Mouse (Mus musculus) bone marrow macrophage, adult 2 months (primary cell): ENCODE results near the gene Ttll12. TPM values are rescaled to one million over a fixed set of nuclear protein-coding genes. Genes with fewer than 3 reads are reported as not detected.

Source experiments
- H3K27ac ChIP-seq: 2 replicates; pipeline ENCODE4 v1.5.1; 2012; ENCODE audit warnings: low read depth, low read length; ENCODE audit not compliant: insufficient read depth
- H3K4me1 ChIP-seq: 2 replicates; pipeline ENCODE4 v1.6.1; 2012; ENCODE audit warnings: low read length; ENCODE audit not compliant: control insufficient read depth, insufficient read depth
- H3K4me3 ChIP-seq: 2 replicates; pipeline ENCODE4 v1.5.1; 2012; ENCODE audit warnings: mild to moderate bottlenecking, low read length, moderate library complexity; ENCODE audit not compliant: insufficient read depth
- CTCF ChIP-seq: IDR thresholded peaks from 2 replicates; pipeline ENCODE4 v1.5.1; 2012; ENCODE audit warnings: low read depth, mild to moderate bottlenecking, low read length, moderate library complexity
- POLR2A ChIP-seq: IDR thresholded peaks from 2 replicates; pipeline ENCODE4 v1.6.1; 2012; ENCODE audit warnings: mild to moderate bottlenecking, low read depth, low read length, borderline replicate concordance
- polyA plus RNA-seq: library from polyadenylated mRNA; stranded (reverse); fragments of >200 nt; gene quantifications from 2 replicates; pipeline ENCODE4 v1.2.4, GENCODE M21; 2012; ENCODE audit not compliant: missing spikeins, insufficient read depth, insufficient read length

The Ttll12 gene
- polyA plus RNA-seq, 1 experiment = 14.1 TPM

DNA sequence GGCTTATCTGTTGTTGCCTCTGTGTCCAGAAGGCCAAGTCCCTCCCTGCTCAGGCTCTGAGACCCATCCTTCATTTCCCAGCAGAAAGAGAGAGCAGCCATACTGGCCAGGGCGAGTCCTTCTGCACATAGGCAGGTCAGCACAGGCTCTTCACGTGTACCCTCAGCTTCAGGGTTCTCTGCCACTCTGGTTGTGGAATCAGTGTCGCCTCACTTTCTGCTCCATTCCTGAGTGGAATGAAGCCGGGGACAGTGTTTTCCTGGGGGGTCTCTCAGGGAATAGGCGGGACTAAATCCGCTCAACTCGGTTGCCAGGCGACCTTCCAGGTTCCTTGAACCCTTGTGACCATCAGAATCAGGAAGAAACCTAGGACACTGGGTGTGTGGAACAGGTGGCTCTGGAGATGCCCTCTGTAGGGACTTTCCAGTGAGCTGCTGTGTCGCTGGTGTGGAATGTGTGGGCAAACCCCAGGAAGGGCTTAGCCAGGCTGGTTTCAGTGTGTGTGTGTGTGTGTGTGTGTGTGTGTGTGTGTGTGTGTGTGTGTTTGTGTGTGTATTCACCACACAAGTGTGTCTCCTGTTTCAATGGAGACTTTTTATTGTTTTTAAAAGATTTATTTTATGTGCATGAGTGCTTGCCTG lies 53.2 kb downstream of the Ttll12 start:
- Histone ChIP-seq H3K4me1 (peaks cover 35% of the 10 kb centered on the region), H3K27ac (no peak overlapping the region), H3K4me3 (no peak overlapping the region)
- TF ChIP-seq POLR2A (no peak), CTCF (no peak)

DNA sequence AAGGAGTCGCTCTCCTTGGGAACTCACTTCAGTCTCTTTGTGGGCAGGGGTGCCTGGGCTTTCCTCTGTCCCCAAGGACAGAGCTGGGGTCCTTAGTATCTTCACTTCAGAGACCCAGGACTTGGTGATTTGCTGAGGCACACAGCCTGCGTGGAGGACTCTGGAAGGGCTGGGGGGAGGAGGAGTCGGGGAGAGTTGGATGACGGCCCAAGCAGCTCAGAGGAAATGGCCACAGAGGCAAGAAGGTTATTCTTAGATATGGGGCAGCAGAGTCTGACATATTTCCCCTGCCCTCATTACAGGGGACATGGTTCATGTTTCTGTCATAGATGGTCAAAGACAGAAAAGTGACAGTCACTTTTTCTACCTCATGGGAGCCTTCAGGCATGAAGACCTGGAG lies 55.1 kb downstream of the Ttll12 start:
- Histone ChIP-seq H3K4me3 (no peak overlapping the region), H3K4me1 (peaks cover 35% of the 10 kb centered on the region), H3K27ac (peak overlapping the region; percentile 39; the same call in 1 of the 2 replicates)
- TF ChIP-seq POLR2A = no peak

DNA sequence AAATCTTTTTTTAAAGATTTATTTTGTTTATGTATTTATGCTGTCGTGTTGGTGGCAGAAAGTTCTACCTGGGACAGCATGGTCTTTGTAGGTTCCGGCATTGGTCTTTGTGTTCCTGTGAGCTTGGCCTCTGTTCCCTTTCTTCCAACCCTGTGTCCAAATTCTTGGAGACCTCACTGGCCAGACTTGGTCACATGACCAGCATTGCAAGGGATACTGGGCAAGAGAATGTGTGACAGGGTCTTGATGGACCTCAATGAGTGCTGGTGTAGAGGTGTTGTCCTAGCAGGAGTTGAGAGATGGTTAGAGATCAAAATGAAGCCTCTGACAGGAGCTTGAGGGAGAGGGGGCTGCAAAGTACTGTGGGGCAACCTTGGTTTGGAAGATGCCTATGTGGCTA lies 56.1 kb downstream of the Ttll12 start:
- TF ChIP-seq CTCF = no peak
- no peak for TF ChIP-seq POLR2A
- H3K4me3 ChIP-seq = no peak overlapping the region
- H3K4me1 ChIP-seq = peaks cover 44% of the 10 kb centered on the region
- no peak overlapping the region for H3K27ac ChIP-seq

DNA sequence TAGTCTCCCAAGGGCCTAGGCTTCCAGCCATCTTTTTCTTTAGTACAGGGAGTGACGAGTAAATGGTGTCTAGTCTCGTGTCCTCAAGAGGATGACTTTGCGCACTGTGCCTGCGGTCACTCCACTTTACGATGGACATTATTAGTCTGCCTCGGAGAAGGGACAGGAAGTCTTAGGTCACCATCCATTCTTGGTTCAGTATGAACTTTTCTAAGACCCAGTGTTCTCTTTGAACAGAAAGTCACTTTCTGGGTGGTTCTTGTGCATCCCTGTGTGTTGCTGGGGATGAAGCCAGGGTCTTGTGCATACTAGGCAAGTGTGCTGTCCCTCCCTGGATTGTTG lies 59.1 kb downstream of the Ttll12 start:
- peak overlapping the region; percentile 5; the same call in 1 of the 2 replicates for H3K4me3 ChIP-seq
- TF ChIP-seq POLR2A = no peak
- no peak for TF ChIP-seq CTCF
- H3K27ac ChIP-seq = peak overlapping the region; percentile 34
- peaks cover 45% of the 10 kb centered on the region for H3K4me1 ChIP-seq

DNA sequence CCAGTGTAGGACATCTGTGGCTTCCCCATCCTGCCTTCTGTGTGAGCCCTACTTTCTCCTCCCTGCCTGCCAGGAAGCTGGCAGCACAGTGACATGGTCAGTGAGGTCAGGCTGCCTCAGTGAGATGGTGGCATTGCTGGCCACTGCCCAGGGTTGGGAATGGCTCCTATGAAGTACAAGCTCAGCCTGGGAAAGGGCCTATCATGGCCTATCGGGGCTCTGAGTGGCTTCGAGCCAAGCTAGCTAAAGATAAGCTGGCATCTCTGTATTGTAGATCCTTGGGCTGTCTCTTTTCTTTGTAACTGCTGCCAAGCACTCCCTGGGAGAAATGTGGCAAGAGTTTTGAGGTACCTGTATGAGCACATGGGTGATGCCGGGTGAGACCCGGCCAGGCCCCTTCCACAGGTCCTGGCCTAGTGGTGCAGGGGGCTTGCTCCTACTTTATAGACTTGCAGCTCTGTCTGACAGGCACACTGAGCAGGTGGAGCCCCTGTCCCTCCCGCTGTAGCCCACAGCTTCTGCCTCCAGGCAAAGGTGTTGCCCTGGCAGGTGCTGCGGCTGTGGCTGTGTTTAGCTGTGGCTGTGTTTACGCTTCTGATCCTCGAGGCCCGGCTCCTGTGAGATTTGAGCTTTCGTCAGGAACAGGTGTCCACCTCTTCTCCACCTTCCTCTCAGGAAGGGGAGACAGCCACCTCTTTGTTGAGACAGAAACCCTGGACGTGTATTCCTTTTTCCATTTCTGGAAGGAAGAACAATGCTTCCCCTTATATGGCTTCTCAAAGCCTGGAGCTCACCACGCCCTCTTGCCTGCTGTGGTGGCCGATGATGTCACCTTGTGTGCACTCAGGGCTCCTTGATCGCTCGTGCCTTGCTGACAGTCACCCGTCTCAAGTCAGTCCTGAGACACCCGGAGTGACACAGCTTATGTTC lies 59.7 kb downstream of the Ttll12 start:
- TF ChIP-seq CTCF = no peak
- TF ChIP-seq POLR2A = no peak
- H3K4me3 ChIP-seq = peak overlapping the region; percentile 5; the same call in 1 of the 2 replicates
- H3K27ac ChIP-seq = peak overlapping the region; percentile 34
- H3K4me1 ChIP-seq = peaks cover 39% of the 10 kb centered on the region

DNA sequence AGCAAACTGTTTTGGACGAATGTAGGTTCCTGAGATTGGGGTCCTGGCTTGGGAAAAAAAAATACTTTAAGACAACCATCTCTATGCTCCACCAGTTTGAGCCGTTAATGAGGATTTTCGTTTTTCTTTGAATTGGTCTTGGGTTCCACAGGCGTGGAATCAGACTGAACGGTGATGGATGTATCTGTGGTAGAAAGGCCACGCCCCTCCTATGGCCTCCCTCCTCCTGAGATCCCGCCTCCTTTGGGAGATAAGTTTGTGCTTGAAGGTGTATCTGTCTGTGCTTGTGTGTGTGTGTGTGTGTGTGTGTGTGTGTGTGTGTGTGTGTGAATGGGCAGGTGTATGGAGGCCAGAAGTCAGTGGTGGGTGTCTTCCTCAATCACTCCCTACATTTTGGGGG lies 62.4 kb downstream of the Ttll12 start:
- Histone ChIP-seq H3K4me3 (no peak overlapping the region), H3K4me1 (peaks cover 24% of the 10 kb centered on the region), H3K27ac (no peak overlapping the region)
- TF ChIP-seq POLR2A (no peak), CTCF (no peak)

DNA sequence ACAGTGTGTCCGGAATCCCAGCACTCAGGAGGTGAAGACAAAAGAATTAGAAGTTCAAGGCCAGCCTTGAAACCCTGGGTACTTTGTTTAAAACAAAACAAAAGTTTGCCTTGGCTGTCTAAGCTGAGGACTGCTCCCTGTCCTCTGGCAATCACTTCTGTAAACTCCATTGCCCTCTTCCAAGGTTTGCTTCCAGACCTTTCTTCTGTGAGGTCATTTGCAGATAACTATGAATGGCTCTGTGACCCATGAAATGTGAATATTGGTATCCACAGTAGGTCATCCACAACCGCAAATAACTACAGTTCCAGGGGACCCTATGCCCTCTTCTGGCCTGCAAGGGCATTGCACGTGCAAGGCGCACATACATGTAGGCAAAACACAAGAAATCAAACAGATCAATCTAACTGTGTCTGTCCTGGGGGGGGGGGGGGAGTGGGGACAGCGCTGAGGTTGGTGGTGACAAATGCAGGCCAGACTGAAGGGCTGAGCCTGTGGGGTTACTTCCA lies 62.9 kb downstream of the Ttll12 start:
- no peak overlapping the region for H3K27ac ChIP-seq
- H3K4me1 ChIP-seq = peaks cover 24% of the 10 kb centered on the region
- TF ChIP-seq POLR2A (no peak), CTCF (0 out of 2 replicates have a peak, but pooled peaks have one; percentile 5)
- no peak overlapping the region for H3K4me3 ChIP-seq

DNA sequence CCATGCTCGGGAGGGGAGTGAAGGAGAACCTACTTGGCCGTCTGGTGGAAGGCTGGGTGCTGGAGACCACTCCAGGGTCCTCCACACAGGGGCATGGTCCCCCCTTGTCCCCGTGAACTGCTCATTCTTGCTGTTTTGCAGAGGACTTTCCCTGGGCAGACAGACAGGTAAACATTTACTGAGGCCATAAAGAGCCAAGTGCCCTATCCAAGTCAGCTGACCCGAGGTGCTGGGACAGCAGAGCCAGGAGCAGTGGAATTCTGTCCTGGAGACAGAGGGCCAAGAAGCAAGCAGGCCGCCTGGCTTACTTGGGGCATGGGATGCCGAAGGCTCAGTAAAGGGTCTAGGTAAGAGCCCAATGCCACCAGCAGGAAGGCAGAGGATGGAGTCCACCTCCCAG lies 64.3 kb downstream of the Ttll12 start:
- peaks cover 18% of the 10 kb centered on the region for H3K4me1 ChIP-seq
- no peak overlapping the region for H3K4me3 ChIP-seq
- TF ChIP-seq CTCF (no peak), POLR2A (no peak)

DNA sequence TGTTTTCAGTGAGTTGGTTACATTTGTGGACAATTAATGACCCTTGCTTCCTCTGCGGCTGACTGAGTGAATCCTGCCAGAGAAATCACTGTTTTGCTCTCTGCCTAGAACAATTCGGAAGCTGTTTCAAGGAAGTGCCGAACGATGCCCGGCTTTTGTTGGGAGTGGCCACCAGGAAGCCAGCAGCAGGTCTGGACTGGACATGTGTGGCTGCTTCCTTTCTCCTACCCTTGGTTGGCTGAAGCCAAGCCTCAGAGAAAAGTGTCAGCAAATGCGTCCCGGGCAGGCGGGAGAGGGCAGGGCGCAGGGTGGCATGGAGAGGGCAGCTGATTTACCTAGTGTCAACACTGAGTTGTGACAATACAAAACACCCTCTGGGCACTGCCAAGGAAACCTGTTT lies 64.7 kb downstream of the Ttll12 start:
- Histone ChIP-seq H3K27ac (no peak overlapping the region), H3K4me3 (no peak overlapping the region), H3K4me1 (peaks cover 15% of the 10 kb centered on the region)
- no peak for TF ChIP-seq CTCF
- TF ChIP-seq POLR2A = no peak

More for the DNA sequence above, 64.3 kb downstream of the Ttll12 start:
- no peak overlapping the region for H3K27ac ChIP-seq

DNA sequence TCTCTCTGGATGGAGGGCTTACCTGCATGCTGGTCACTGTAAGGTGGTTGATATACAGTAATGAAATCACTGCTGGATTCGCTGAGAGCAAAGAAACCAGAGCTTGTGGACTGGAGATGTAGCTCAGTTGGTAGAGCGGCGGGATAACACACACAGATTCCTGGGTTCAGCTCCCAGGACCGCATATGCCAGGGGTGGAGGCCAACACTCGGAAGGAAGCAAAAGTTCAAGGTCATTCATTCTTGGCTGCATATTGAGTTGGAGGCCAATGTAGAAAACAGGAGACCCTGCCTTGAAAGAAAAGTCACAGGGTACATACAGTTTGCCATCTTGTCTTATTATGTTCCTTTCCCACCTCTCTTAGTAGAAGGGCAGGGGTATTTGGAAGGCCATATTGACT lies 65.2 kb downstream of the Ttll12 start:
- no peak for TF ChIP-seq POLR2A
- no peak for TF ChIP-seq CTCF
- H3K4me3 ChIP-seq = no peak overlapping the region
- no peak overlapping the region for H3K27ac ChIP-seq
- peaks cover 11% of the 10 kb centered on the region for H3K4me1 ChIP-seq
